Mouse (Mus musculus) cerebral cortex, adult 2 months (tissue): Measurements from ENCODE around the gene Golga5.

Experiments
- WGBS: fragments of 180-500 bp; shearing (Covaris S2); methylation state at CpG from one replicate; pipeline ENCODE4 v1.1.7; 2018; 5-methylcytosine and 5-hydroxymethylcytosine counted together

The Golga5 gene

DNA sequence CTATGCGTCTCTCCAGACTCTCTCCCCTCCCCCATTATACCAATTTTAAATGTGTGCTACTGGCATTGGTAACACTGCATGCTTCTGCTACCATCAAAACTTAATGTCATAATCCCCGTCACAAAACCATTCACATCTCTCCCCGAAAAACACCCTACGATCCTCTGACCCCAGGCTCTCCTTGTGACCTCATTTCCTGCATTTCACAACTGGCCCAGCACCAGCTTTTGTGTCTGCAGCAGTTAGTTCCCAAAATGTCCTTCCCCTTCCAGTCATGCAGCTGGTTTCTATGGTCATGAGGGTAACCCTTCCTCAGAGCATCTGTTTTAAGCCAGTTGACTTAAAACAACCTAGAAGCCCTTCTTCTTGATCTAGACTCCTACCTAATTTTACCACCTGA is 23.5 kb upstream of the Golga5 start:
- WGBS: 75% methylated on average over 4 of the region's 4 CpGs

- WGBS: 62% methylated on average over 10 of the region's 10 CpGs
Measured at GRCm38 (mm10) chr12:102450437-102450836, 18.5 kb upstream of the Golga5 start.

DNA sequence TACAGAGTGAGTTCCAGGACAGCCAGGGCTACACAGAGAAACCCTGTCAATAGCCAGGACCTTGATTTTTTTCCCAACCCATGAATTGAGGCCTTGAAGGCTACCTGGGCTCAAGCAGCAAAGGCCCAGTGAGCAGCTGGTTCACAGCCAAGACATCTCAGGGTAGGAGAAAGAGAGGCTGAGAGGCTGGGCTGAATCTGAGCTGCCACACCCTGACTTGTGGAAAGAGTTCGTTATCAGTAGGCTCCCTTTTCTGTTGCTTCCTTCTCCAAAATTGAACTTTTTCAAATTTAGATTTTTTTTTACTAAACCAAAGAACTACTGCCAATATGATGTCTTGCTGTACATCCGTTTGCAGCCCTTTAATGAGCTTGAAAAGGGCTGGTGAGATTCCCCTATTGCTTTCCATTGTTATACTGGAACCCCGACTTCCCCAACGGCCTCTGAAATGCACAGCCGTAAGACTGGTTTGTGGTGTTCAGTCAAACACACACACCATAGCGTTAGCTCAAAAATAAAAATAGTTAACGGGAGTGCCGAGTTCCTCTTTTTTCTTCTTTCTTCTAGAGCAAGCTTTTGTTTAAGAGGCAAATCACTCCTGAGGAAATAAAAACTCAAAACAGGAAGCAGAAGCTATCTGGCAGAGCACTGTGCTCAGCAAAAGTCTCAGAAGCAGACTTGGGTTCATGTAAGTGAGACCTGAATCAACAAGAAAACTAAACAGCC is 17.6 kb upstream of the Golga5 start:
- 70% methylated on average over 8 of the region's 8 CpGs for WGBS

GRCm38 (mm10) chr12:102453581-102453980 is 15.4 kb upstream of the Golga5 start:
- 71% methylated on average over 6 of the region's 6 CpGs for WGBS

GRCm38 (mm10) chr12:102456467-102457193 is 12.3 kb upstream of the Golga5 start:
- WGBS: 73% methylated on average over 7 of the region's 7 CpGs

GRCm38 (mm10) chr12:102460014-102460413 is 8.9 kb upstream of the Golga5 start:
- 62% methylated on average over 5 of the region's 5 CpGs for WGBS

DNA sequence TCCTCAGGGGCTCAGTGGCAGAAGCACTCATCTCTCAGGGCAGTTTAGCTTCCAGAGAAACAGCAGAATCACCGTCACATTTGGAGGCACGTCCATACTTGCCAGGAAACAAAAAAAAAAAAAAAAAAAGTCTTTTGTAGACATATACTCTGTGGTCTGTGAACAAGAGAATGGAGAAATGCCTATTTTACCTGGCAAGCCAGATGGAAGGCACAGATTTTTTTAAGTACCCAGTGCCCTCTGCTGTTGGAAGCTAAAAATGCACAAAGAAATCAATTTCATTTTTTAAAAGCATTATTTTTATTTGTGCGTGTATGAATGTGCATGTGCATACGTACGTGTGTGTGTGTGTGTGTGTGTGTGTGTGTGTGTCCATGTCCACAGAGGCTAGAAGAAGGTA is 7.8 kb upstream of the Golga5 start:
- WGBS: 33% methylated on average over 5 of the region's 5 CpGs

DNA sequence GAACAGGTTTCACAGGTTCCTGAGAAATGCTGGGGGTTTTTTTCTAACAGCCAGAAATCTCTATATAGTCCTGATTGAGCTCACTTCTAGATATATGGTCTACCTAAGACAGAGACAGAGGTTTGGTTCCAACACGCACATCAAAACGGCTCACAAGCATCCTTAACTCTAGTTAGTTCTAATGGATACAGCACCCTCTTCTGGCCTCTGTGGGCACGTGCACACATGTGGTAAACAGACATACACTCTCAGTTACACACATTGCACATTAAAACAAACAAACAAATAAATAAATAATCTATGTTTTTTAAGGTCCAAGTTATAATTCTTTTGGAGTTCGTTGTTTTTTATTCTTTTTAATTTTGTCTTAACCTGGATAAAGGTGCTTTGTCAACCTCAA is 4.3 kb upstream of the Golga5 start:
- WGBS: 62% methylated on average over 4 of the region's 4 CpGs

DNA sequence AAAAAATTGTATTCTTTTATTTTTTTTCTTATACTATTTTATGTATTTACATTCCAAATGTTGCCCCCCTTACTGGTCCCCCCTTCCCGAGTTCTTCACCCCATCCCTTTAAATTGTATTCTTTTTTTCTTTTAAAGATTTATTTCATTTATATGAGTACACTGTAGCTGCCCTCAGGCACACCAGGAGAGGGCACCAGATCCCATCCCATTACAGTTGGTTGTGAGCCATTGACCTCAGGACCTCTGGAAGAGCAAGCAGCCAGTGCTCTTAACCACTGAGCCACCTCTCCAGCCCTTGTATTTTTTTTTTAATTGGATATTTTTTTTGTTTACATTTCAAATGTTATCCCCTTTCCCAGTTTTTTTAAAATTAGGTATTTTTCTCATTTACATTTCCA is 799 bp upstream of the Golga5 start:
- 65% methylated on average over 1 of the region's 1 CpGs for WGBS

GRCm38 (mm10) chr12:102474411-102474810 is 5.5 kb downstream of the Golga5 start:
- WGBS: 93% methylated on average over 7 of the region's 7 CpGs

- WGBS: 97% methylated on average over 4 of the region's 4 CpGs
Measured at GRCm38 (mm10) chr12:102480481-102480880, 11.5 kb downstream of the Golga5 start.

- WGBS: 52% methylated on average over 3 of the region's 3 CpGs
Measured at GRCm38 (mm10) chr12:102484946-102485345, 16.0 kb downstream of the Golga5 start.

DNA sequence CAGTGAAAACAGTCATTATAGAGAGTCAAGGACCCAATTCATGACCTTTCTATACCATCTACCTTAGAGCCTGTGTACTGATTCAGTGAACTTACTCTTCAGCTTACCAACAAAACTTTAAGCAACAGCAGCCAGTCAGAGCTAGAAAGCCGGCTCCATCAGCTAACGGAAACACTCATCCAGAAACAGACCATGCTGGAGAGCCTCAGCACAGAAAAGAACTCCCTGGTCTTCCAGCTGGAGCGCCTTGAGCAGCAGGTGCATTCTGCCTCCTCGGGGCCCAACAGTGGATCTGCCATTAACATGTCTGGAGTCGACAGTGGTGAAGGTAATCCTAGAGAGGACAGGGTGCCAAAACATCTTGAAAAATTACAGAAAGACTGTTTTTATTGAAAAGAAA is 23.0 kb downstream of the Golga5 start:
- 88% methylated on average over 5 of the region's 5 CpGs for WGBS

GRCm38 (mm10) chr12:102495754-102496153 is 26.8 kb downstream of the Golga5 start:
- WGBS: 89% methylated on average over 6 of the region's 6 CpGs

DNA sequence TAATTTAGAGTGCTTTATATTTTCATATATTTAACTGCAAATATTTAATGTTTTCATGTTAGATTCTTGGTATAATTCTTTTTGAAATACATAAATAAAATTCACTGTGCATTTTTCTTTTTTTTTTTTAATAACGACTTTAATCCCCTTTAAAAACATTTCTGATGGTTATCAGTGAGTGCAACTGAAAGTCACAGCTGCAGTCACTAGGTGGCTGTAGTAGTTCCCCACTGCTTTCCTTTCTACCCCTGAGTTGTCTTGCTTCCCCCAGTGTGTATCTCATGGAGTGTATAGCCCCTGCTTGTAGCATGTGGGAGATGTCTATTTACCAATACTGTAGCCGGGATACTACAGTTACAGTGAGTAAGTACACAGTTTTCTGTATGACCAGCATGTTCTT is 29.0 kb downstream of the Golga5 start:
- WGBS: 82% methylated on average over 2 of the region's 2 CpGs

- 69% methylated on average over 8 of the region's 8 CpGs for WGBS
Measured at GRCm38 (mm10) chr12:102498726-102499125, 29.8 kb downstream of the Golga5 start.

GRCm38 (mm10) chr12:102499210-102499609 is 30.3 kb downstream of the Golga5 start:
- 93% methylated on average over 5 of the region's 5 CpGs for WGBS

- 82% methylated on average over 4 of the region's 4 CpGs for WGBS
Measured at GRCm38 (mm10) chr12:102499723-102500122, 30.8 kb downstream of the Golga5 start.

- whole genome bisulfite sequencing: 94% methylated on average over 2 of the region's 2 CpGs
Measured at GRCm38 (mm10) chr12:102501038-102501437, 32.1 kb downstream of the Golga5 start.

DNA sequence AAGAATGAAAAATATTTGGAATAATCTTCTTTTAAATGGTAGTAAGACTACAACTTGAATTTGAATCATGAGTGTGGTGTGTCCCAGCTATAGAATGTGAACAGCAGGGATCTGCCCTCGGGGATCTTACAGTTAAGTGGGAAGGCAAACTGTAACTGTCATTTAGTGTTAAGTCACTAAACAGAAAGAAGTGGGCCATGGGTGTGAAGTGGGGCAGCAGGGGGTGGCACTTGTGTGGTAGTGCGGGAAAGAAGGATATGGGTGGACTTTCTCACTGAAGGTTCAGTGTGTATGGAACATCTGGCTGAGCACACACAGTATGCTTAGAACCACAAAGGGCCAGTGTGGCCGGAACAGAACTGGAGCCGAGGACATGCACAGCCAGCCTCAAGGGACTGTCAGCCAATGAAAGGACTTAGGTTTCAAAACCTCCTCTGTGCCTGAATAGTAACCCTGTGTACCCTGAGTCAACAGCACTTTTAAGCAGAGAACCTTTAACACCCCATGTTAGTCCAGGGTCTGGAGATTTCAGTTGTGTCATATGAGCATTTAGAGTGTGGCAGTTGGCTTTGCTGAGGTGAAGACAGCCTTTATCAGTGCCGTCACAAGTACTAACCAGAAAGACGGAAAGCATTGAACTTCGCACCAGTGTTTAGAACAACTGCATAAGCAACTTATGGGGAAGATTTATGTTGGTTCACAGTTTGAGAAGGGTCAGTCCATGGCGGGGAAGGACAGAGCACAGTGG is 33.1 kb downstream of the Golga5 start:
- 78% methylated on average over 8 of the region's 8 CpGs for WGBS

DNA sequence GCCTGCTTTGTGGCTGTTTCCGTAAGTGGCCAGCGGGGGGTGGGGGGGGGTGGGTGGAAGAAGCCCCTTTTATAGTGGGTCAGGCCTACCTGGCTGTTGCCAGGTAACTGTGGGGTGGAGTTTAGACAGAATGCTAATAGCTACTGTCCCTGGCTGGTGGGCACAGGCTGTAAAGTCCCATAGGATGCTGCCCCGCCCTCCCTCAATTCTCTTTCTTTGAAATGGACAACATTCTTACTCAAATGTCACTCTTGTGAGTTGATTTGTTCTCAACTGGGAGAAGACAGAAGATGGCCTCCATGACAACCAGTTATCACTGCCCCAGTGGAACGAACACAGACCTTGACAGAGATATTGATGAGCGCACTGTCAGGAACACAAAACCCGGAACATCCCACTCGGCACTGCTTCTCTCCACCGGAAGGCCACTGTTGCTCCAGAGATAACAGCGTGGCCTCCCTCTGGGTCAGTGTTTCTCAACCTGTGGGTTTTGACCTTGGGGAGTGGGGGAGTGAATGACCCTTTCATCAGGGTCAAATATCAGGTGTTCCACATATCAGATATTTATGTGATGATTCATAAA is 36.3 kb downstream of the Golga5 start:
- 88% methylated on average over 9 of the region's 9 CpGs for WGBS

DNA sequence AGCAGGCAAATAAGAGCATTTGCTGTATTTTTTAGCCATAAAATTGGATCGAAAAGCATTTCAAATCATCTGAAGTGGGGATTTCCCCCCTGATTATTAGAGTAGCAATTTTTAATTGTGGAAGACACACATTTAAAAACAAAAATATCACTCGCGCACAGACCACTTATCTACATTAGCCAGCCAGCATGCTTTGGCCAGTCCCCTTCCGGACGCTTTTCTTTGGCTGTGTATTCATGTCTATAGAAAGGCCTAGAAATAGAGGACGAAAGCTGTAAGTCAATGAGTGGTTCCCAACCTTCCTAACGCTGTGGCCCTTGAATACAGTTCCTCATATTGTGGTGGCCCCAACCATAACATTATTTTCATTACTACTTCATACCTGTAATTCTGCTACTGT is 37.0 kb downstream of the Golga5 start:
- 94% methylated on average over 7 of the region's 7 CpGs for WGBS
